Mouse (Mus musculus) liver, embryonic 16.5 days (tissue): ENCODE measurements around the gene Slc38a6. TPM values are rescaled to one million over a fixed set of nuclear protein-coding genes. Genes with fewer than 3 reads are reported as not detected.

Source experiments
- ATAC-seq: fragments of 200-750 bp; cut with Nextera tagmentation; 2 replicates; pipeline ENCODE4 v1.8.0; 2017; ENCODE audit warnings: low read depth, mild to moderate bottlenecking, moderate number of reproducible peaks, moderate library complexity
- H3K27ac ChIP-seq: fragments of 300-500 bp; sonication (generic); 2 replicates; pipeline ENCODE4 v1.5.1; 2014; ENCODE audit warnings: mild to moderate bottlenecking, low read length
- H3K27me3 ChIP-seq: fragments of 300-500 bp; sonication (generic); 2 replicates; pipeline ENCODE4 v1.6.1; 2014; ENCODE audit warnings: low read depth, low read length, mixed read lengths; ENCODE audit not compliant: control insufficient read depth, insufficient read depth
- H3K36me3 ChIP-seq: fragments of 300-500 bp; sonication (generic); 2 replicates; pipeline ENCODE4 v1.6.1; 2014; ENCODE audit warnings: mild to moderate bottlenecking; ENCODE audit not compliant: control insufficient read depth, insufficient read depth
- H3K4me1 ChIP-seq: fragments of 300-500 bp; sonication (generic); 2 replicates; pipeline ENCODE4 v1.6.1; 2014; ENCODE audit warnings: low read depth, low read length, mixed read lengths; ENCODE audit not compliant: control insufficient read depth
- H3K4me2 ChIP-seq: fragments of 300-500 bp; sonication (generic); 2 replicates; pipeline ENCODE4 v1.6.1; 2014; ENCODE audit warnings: low read depth, low read length, mixed read lengths
- H3K4me3 ChIP-seq: fragments of 300-500 bp; sonication (generic); 2 replicates; pipeline ENCODE4 v1.5.1; 2014; ENCODE audit warnings: low read depth, mild to moderate bottlenecking, low read length
- H3K9ac ChIP-seq: fragments of 300-500 bp; sonication (generic); 2 replicates; pipeline ENCODE4 v1.6.1; 2014; ENCODE audit warnings: low read depth, low read length
- H3K9me3 ChIP-seq: fragments of 300-500 bp; sonication (generic); replicated peaks from 2 replicates; pipeline ENCODE4 v1.6.1; 2016; ENCODE audit warnings: low read length; ENCODE audit not compliant: control insufficient read depth
- WGBS: fragments of 180-500 bp; shearing (Covaris S2); extraction: QIAGEN DNeasy Blood & Tissue Kit; methylation state at CpG from one replicate; pipeline ENCODE4 v1.1.7; 2014; ENCODE audit not compliant: insufficient replicate concordance; 5-methylcytosine and 5-hydroxymethylcytosine counted together
- polyA plus RNA-seq: library from polyadenylated mRNA; unstranded; fragments of >200 nt; fragmentation: Nextera tagmentation; extraction: Ambion mirVana; gene quantifications from 2 replicates; pipeline ENCODE4 v1.2.1, GENCODE M21; 2015

The Slc38a6 gene
- polyA plus RNA-seq, 1 experiment from 2014 or later = 2.5 TPM

DNA sequence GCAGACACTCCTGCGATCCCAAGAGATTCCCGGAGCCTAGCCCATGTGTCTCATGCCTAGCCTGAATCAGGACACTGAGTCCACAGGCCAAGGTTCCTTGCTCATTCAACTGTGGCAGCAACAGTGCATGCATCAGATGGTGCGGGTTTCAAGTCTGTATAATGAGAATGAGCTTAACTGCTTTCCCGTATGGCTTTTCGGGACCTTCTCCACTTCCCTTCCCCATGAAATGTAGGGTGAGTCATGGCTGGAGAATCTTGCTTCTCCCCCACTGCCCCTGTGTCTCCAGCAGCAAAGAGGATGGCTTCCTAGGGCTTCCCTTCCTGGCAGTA lies 96.6 kb downstream of the Slc38a6 start:
- Histone ChIP-seq H3K4me3 (no peak overlapping the region), H3K27me3 (no peaks in the 10 kb centered on the region), H3K36me3 (no peaks in the 10 kb centered on the region), H3K4me2 (no peak overlapping the region), H3K4me1 (no peaks in the 10 kb centered on the region), H3K9me3 (no peaks in the 10 kb centered on the region), H3K27ac (no peak overlapping the region), H3K9ac (no peak overlapping the region)
- no peak for ATAC-seq
- 59% methylated on average over 5 of the region's 5 CpGs for WGBS

DNA sequence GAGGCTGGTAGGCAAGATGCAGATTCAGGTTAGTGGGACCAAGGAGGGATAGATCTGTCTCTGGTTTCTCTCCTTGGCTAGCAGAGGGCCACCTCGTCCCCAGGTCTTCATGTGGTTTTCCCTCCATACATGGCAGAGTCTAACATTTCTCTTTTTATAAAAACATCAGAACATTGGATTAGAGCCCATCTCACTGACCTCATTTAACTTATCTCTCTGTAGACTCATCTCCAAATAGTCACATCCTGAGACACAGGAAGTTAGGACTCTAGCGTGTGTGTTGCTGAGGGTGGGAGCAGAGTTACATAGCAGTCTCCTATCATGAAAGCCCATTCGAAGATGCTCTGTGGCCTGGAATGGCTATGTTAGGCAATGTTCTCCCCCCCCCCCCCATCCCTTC lies 97.3 kb downstream of the Slc38a6 start:
- Histone ChIP-seq H3K9ac (no peak overlapping the region), H3K27ac (no peak overlapping the region), H3K27me3 (no peaks in the 10 kb centered on the region), H3K9me3 (no peaks in the 10 kb centered on the region), H3K36me3 (no peaks in the 10 kb centered on the region), H3K4me2 (no peak overlapping the region), H3K4me1 (no peaks in the 10 kb centered on the region), H3K4me3 (no peak overlapping the region)
- WGBS = 31% methylated on average over 3 of the region's 3 CpGs
- no peak for ATAC-seq

DNA sequence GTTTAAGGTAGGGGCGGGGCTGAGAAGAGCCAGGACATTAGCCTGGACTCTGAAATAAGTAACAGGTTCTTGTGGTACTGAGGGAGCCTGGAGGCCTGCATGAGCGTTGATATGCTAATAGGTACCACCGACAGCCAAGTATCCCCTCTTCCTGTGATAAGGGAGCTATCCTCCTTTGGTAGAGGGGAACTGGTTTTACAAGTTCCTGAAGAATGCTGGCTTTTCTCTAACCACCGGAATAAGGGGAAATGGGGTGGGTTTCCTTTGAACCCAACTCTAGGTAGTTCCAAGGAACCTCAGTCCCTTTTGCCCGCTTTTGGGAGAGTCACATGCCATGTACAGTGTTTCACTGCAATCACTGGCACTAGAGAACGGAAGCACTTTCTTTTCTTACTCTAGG lies 98.2 kb downstream of the Slc38a6 start:
- H3K4me2 ChIP-seq = no peak overlapping the region
- H3K4me3 ChIP-seq = no peak overlapping the region
- no peak overlapping the region for H3K27ac ChIP-seq
- WGBS = 8% methylated on average over 6 of the region's 6 CpGs
- no peak overlapping the region for H3K9ac ChIP-seq
- no peaks in the 10 kb centered on the region for H3K27me3 ChIP-seq
- no peaks in the 10 kb centered on the region for H3K36me3 ChIP-seq
- ATAC-seq = no peak
- H3K9me3 ChIP-seq = no peaks in the 10 kb centered on the region
- H3K4me1 ChIP-seq = no peaks in the 10 kb centered on the region

DNA sequence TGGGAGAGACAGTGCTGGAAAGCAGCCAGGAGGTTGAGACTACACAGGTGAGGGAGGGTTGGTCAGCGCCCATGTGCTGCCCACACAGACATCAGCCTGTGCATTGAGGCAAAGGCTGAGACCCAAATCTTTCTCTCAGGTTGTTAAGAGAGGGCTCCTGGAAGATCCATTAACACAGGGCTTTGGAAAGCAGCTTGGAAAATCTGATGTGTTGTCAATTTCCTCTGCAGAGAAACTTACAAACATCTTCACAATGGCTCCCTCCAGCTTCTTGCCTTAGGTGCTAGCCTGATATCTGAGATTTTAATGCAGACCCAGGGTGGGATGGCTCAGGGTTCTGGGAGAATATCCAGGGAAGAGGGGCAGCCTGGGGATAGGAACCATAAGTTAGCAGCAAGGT lies 105.9 kb downstream of the Slc38a6 start:
- ATAC-seq = no peak
- H3K27ac ChIP-seq = no peak overlapping the region
- WGBS = 37% methylated on average over 1 of the region's 1 CpGs
- H3K27me3 ChIP-seq = no peaks in the 10 kb centered on the region
- no peaks in the 10 kb centered on the region for H3K36me3 ChIP-seq
- no peaks in the 10 kb centered on the region for H3K4me1 ChIP-seq
- H3K9ac ChIP-seq = no peak overlapping the region
- H3K9me3 ChIP-seq = no peaks in the 10 kb centered on the region
- no peak overlapping the region for H3K4me3 ChIP-seq
- H3K4me2 ChIP-seq = no peak overlapping the region

DNA sequence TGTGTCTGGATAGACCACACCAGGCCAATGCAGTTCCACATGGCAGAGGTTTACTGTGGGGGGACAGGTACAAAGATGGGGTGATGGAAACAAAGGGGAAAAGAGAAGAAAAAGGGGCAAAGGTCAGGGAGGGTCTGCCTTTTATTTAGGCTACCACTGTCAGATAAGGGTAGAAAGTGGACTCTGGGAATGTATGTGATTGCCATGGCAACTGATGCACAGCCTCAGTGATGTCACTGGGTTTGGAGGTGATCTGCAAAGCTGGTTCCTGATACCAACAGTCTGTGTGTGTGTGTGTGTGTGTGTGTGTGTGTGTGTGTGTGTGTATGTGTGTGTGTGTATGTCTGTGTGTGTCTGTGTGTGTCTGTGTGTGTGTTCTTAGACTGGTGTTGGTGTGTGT lies 106.4 kb downstream of the Slc38a6 start:
- no peaks in the 10 kb centered on the region for H3K27me3 ChIP-seq
- H3K4me3 ChIP-seq = no peak overlapping the region
- H3K9me3 ChIP-seq = no peaks in the 10 kb centered on the region
- H3K4me1 ChIP-seq = no peaks in the 10 kb centered on the region
- ATAC-seq = no peak
- H3K27ac ChIP-seq = no peak overlapping the region
- no peaks in the 10 kb centered on the region for H3K36me3 ChIP-seq
- no peak overlapping the region for H3K4me2 ChIP-seq
- no peak overlapping the region for H3K9ac ChIP-seq

DNA sequence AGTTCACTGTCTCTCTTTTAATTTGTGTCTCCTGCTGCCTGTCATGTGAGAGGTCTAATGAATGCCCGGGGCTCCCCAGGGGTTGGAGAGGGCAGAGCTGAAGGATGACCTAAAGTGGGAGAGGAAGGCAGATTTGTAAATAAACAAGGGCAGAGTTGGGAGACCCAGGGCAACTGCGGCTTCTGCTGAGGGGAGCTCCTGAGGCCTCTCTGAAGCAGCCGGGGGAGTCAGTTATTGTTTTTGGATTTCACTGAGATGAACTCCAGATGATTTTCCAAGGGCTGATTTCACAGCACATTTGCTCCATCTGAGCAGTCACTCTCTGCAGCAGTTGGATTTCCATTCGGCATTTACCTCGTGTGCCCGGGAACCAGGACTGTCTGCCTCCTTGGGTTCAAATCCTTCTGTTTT lies 107.3 kb downstream of the Slc38a6 start:
- ATAC-seq = no peak
- no peaks in the 10 kb centered on the region for H3K27me3 ChIP-seq
- no peak overlapping the region for H3K27ac ChIP-seq
- no peaks in the 10 kb centered on the region for H3K9me3 ChIP-seq
- H3K4me3 ChIP-seq = no peak overlapping the region
- no peak overlapping the region for H3K4me2 ChIP-seq
- no peak overlapping the region for H3K9ac ChIP-seq
- H3K36me3 ChIP-seq = no peaks in the 10 kb centered on the region
- WGBS = 56% methylated on average over 6 of the region's 6 CpGs
- no peaks in the 10 kb centered on the region for H3K4me1 ChIP-seq

DNA sequence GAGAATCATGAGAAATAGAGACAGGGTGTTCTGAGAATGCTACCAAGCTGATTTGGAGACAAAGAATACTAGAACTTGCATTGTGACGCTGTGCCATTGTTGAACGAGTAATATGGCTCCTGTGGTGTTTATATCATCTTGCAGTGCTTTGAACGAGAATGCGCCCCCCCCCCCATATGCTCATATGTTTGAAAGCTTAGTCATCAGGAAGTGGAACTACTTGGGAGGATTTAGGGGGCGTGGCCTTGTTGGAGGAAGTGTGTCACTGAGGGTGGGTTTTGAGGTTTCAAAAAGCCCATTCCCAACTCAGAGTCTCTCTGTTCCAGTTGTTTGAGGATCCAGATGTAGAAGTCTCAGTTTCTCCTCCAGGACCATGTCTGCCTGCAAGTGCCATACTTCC lies 108.0 kb downstream of the Slc38a6 start:
- Histone ChIP-seq H3K4me3 (no peak overlapping the region), H3K4me1 (no peaks in the 10 kb centered on the region), H3K4me2 (no peak overlapping the region), H3K27ac (no peak overlapping the region), H3K9me3 (no peaks in the 10 kb centered on the region), H3K36me3 (no peaks in the 10 kb centered on the region), H3K27me3 (no peaks in the 10 kb centered on the region), H3K9ac (no peak overlapping the region)
- WGBS = 64% methylated on average over 5 of the region's 5 CpGs
- no peak for ATAC-seq

DNA sequence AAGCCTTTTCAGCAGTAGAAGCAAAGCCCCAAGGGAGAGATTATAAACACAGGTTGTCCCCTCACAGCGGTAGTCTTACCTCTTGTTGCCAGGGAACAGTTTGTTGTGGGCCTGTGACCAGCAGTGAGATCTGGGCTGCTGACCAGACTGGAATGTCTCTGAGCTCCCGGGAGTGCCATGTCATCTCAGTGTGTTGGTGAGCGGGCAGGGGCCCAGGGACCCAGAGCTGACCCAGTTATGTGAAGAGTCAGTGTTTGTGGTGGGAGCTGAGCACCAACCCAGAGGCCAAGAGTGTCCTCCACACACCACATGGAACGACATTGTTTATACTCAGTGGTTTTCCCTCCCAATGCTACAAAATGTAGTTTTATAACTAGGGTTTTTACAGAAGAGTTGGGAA lies 112.8 kb downstream of the Slc38a6 start:
- H3K36me3 ChIP-seq = no peaks in the 10 kb centered on the region
- H3K4me3 ChIP-seq = no peak overlapping the region
- H3K27ac ChIP-seq = no peak overlapping the region
- 58% methylated on average over 4 of the region's 4 CpGs for WGBS
- H3K27me3 ChIP-seq = no peaks in the 10 kb centered on the region
- H3K9me3 ChIP-seq = no peaks in the 10 kb centered on the region
- no peak overlapping the region for H3K4me2 ChIP-seq
- no peaks in the 10 kb centered on the region for H3K4me1 ChIP-seq
- ATAC-seq = no peak
- no peak overlapping the region for H3K9ac ChIP-seq

DNA sequence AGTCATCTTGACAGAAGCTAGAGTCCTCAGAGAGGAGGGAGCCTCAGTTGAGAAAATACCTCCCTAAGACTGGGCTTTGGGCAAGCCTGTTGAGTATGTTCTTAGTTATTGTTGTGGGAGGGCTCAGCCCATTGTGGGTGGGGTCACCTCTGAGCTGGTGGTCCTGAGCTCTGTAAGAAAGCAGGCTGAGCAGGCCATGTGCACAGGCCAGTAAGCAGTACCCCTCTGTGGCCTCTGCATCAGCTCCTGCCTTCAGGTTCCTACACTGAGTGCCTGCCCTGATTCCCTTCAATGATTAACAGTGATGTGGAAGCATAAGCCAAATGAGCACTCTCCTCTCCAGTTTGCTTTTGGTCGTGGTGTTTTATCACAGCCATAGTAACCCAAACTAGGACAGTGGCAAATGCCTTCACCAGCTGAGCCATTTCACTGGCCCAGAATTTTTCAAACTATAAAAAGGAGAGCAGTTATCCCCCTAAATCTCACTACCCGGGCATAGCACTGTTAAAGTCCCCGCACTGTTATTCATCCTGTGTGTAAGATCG lies 114.0 kb downstream of the Slc38a6 start:
- Histone ChIP-seq H3K27me3 (no peaks in the 10 kb centered on the region), H3K36me3 (no peaks in the 10 kb centered on the region), H3K4me3 (no peak overlapping the region), H3K4me1 (no peaks in the 10 kb centered on the region), H3K9me3 (no peaks in the 10 kb centered on the region), H3K4me2 (no peak overlapping the region), H3K9ac (no peak overlapping the region), H3K27ac (no peak overlapping the region)
- 64% methylated on average over 4 of the region's 4 CpGs for WGBS
- ATAC-seq = no peak
